Mouse (Mus musculus): ENCODE measurements around the gene Aacs. TPM values are rescaled to one million over a fixed set of nuclear protein-coding genes. Genes with fewer than 3 reads are reported as not detected.

Gene Aacs
- total and polyA plus RNA-seq, 3 experiments = 21.3 to 48.8 (median 39.8) TPM

DNA sequence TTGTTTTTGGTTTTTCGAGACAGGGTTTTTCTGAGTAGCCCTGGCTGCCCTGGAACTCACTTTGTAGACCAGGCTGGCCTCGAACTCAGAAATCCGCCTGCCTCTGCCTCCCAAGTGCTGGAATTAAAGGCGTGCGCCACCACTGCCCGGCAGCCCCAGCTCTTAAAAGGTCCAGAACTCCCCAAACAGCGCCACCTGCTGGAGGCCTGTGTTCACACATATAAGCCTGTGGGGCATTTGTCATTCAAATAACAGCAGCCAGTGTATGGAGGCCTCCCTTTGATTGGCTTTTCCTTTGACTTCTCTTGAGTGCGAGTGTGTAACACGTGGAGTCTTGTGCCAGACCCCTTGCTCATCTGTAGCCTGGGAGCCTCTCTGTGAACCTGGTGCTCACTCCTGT is 32.0 kb downstream of the Aacs start:
- Histone ChIP-seq H3K36me3 (replicated peaks in 1 of 2; ENCODE audit: control insufficient read depth in 1 of 2, insufficient read depth in 1 of 2, low read length in 1 of 2) (peaks cover 50 to 89% of the 10 kb centered on the region in 2 experiments), H3K4me1 (ENCODE audit: control insufficient read depth in 1 of 2, insufficient read depth in 2 of 2) (no peaks in the 10 kb centered on the region), H3K9me3 (replicated peaks; ENCODE audit: low read length) (peaks cover 2% of the 10 kb centered on the region), H3K4me3 (replicated peaks in 1 of 3; ENCODE audit: low read depth in 2 of 3, low read length in 2 of 3, poor library complexity in 1 of 3) (no peak overlapping the region), H3K79me2 (replicated peaks; ENCODE audit: control insufficient read depth, extremely low read depth, insufficient read depth, poor library complexity, severe bottlenecking) (no peaks in the 10 kb centered on the region), H3K27me3 (replicated peaks) (no peaks in the 10 kb centered on the region), H3K27ac (ENCODE audit: insufficient read depth, low read depth) (no peak overlapping the region), H3K9ac (ENCODE audit: insufficient read depth, low read depth) (no peak overlapping the region), H3K4me2 (ENCODE audit: insufficient read depth, low read depth, poor library complexity, severe bottlenecking) (no peak overlapping the region)
- DNase-seq (ENCODE audit: extremely low read depth) = no peak
- TF ChIP-seq JUND (conservative IDR thresholded peaks at IDR 0.05; ENCODE audit: low read depth, low read length) (no peak), NELFE (IDR thresholded peaks at IDR 0.05; ENCODE audit: low read depth, low read length) (no peak), SIN3A (IDR thresholded peaks at IDR 0.05; ENCODE audit: low read length) (no peak), IRF4 (IDR thresholded peaks at IDR 0.05; ENCODE audit: low read depth, low read length) (no peak), TCF12 (IDR thresholded peaks at IDR 0.05; ENCODE audit: low read depth, low read length) (no peak), MXI1 (IDR thresholded peaks at IDR 0.05; ENCODE audit: low read depth, low read length) (no peak), TBP (conservative IDR thresholded peaks at IDR 0.05; ENCODE audit: low read depth, low read length) (no peak), CTCF (conservative IDR thresholded peaks at IDR 0.05 in 1 of 2, IDR thresholded peaks at IDR 0.05 in 1 of 2; ENCODE audit: low read depth in 2 of 2, low read length in 2 of 2) (peak in 1 of 2 experiments; percentile 36; a peak in 1 of 4 replicates)
- dilution Hi-C loops (cut with MboI; ENCODE audit: extremely low pct_ligation_motif_present, extremely low pct_unique_long_range_greater_than_20kb, low sequenced_read_pairs) (no loop called here), in situ Hi-C loops (cut with MboI; ENCODE audit: low pct_ligation_motif_present, low pct_unique_long_range_greater_than_20kb, low sequenced_read_pairs) (no loop called here)

DNA sequence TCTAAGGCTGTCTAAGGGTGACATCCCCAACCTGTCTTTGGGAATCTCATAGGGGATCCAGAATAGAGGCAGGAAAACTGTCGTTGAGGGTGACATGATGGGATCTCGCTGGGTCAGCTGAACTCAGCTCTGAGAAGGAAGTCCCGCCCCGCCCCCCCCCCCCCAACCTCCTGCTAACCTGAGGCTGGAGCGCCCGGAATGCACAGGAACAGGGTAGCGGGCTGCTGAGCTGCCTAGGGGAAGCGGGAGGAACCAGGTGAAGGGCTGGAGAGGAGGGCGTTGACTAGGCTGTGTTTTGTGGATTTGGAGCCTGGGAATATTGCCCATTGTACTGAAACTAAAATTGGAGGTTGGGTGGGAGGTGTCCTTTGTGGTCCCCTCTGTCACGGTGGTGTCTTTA is 32.4 kb downstream of the Aacs start:
- TF ChIP-seq NRF1 (IDR thresholded peaks at IDR 0.05; ENCODE audit: low read depth, low read length) (no peak), UBTF (IDR thresholded peaks at IDR 0.05; ENCODE audit: low read depth, low read length) (no peak), ETS1 (conservative IDR thresholded peaks at IDR 0.05; ENCODE audit: low read depth, low read length) (no peak), ZC3H11A (IDR thresholded peaks at IDR 0.05; ENCODE audit: low read depth, low read length) (no peak), JUND (conservative IDR thresholded peaks at IDR 0.05; ENCODE audit: low read depth, low read length) (no peak), KAT2A (IDR thresholded peaks at IDR 0.05; ENCODE audit: insufficient replicate concordance, low read length) (no peak), GABPA (IDR thresholded peaks at IDR 0.05; ENCODE audit: insufficient replicate concordance, low read depth, low read length) (no peak), IRF4 (IDR thresholded peaks at IDR 0.05; ENCODE audit: low read depth, low read length) (no peak), ELF1 (IDR thresholded peaks at IDR 0.05; ENCODE audit: low read depth, low read length) (no peak), RCOR1 (conservative IDR thresholded peaks at IDR 0.05; ENCODE audit: low read depth, low read length) (no peak), USF2 (conservative IDR thresholded peaks at IDR 0.05; ENCODE audit: low read depth, low read length) (no peak), MAZ (IDR thresholded peaks at IDR 0.05; ENCODE audit: low read depth, low read length) (no peak), CHD1 (IDR thresholded peaks at IDR 0.05; ENCODE audit: low read depth, low read length) (no peak)
- in situ Hi-C loops (cut with MboI; ENCODE audit: low pct_ligation_motif_present, low pct_unique_long_range_greater_than_20kb, low sequenced_read_pairs) = no loop called here
- dilution Hi-C loops (cut with MboI; ENCODE audit: extremely low pct_ligation_motif_present, extremely low pct_unique_long_range_greater_than_20kb, low sequenced_read_pairs) = no loop called here

More for the DNA sequence above, 32.4 kb downstream of the Aacs start:
- Histone ChIP-seq H3K79me2 (replicated peaks; ENCODE audit: control insufficient read depth, extremely low read depth, insufficient read depth, poor library complexity, severe bottlenecking) (no peaks in the 10 kb centered on the region), H3K27ac (ENCODE audit: insufficient read depth, low read depth) (no peak overlapping the region), H3K36me3 (replicated peaks in 1 of 2; ENCODE audit: control insufficient read depth in 1 of 2, insufficient read depth in 1 of 2, low read length in 1 of 2) (peaks cover 52 to 89% of the 10 kb centered on the region in 2 experiments), H3K27me3 (replicated peaks) (no peaks in the 10 kb centered on the region), H3K9me3 (replicated peaks; ENCODE audit: low read length) (peaks cover 2% of the 10 kb centered on the region), H3K4me2 (ENCODE audit: insufficient read depth, low read depth, poor library complexity, severe bottlenecking) (no peak overlapping the region), H3K4me1 (ENCODE audit: control insufficient read depth in 1 of 2, insufficient read depth in 2 of 2) (no peaks in the 10 kb centered on the region), H3K4me3 (replicated peaks in 1 of 3; ENCODE audit: low read depth in 2 of 3, low read length in 2 of 3, poor library complexity in 1 of 3) (no peak overlapping the region), H3K9ac (ENCODE audit: insufficient read depth, low read depth) (no peak overlapping the region)
- DNase-seq (ENCODE audit: extremely low read depth) = no peak
